Mouse (Mus musculus) hindbrain, embryonic 13.5 days (tissue): Measurements from ENCODE around the gene Prkaa2. TPM values are rescaled to one million over a fixed set of nuclear protein-coding genes. Genes with fewer than 3 reads are reported as not detected.

Source experiments
- ATAC-seq: fragments of 200-750 bp; cut with Nextera tagmentation; 2 replicates; pipeline ENCODE4 v1.8.0; 2017; ENCODE audit warnings: moderate TSS enrichment; ENCODE audit not compliant: low FRiP score
- H3K27ac ChIP-seq: fragments of 300-500 bp; sonication (generic); 2 replicates; pipeline ENCODE4 v1.5.1; 2015; ENCODE audit warnings: inconsistent platforms, mild to moderate bottlenecking, moderate library complexity
- H3K27me3 ChIP-seq: fragments of 300-500 bp; sonication (generic); 2 replicates; pipeline ENCODE4 v1.6.1; 2015; ENCODE audit warnings: mild to moderate bottlenecking, inconsistent platforms
- H3K36me3 ChIP-seq: fragments of 300-500 bp; sonication (generic); 2 replicates; pipeline ENCODE4 v1.6.1; 2015; ENCODE audit warnings: mild to moderate bottlenecking, inconsistent platforms
- H3K4me1 ChIP-seq: fragments of 300-500 bp; sonication (generic); replicated peaks from 2 replicates; pipeline ENCODE4 v1.6.1; 2015; ENCODE audit warnings: inconsistent platforms
- H3K4me2 ChIP-seq: fragments of 300-500 bp; sonication (generic); 2 replicates; pipeline ENCODE4 v1.6.1; 2015; ENCODE audit warnings: inconsistent platforms, mild to moderate bottlenecking, moderate library complexity
- H3K4me3 ChIP-seq: fragments of 300-500 bp; sonication (generic); 2 replicates; pipeline ENCODE4 v1.5.1; 2015; ENCODE audit warnings: mild to moderate bottlenecking, inconsistent platforms
- H3K9ac ChIP-seq: fragments of 300-500 bp; sonication (generic); 2 replicates; pipeline ENCODE4 v1.6.1; 2015; ENCODE audit warnings: mild to moderate bottlenecking, inconsistent platforms
- H3K9me3 ChIP-seq: fragments of 300-500 bp; sonication (generic); 2 replicates; pipeline ENCODE4 v1.6.1; 2016; ENCODE audit warnings: inconsistent platforms
- WGBS: fragments of 180-500 bp; shearing (Covaris S2); methylation state at CpG from one replicate; pipeline ENCODE4 v1.1.7; 2015; 5-methylcytosine and 5-hydroxymethylcytosine counted together
- polyA plus RNA-seq: library from polyadenylated mRNA; unstranded; fragments of >200 nt; fragmentation: Nextera tagmentation; extraction: Ambion mirVana; gene quantifications from 2 replicates; pipeline ENCODE4 v1.2.1, GENCODE M21; 2015

Gene Prkaa2
- polyA plus RNA-seq, 1 experiment from 2014 or later = 11.5 TPM

DNA sequence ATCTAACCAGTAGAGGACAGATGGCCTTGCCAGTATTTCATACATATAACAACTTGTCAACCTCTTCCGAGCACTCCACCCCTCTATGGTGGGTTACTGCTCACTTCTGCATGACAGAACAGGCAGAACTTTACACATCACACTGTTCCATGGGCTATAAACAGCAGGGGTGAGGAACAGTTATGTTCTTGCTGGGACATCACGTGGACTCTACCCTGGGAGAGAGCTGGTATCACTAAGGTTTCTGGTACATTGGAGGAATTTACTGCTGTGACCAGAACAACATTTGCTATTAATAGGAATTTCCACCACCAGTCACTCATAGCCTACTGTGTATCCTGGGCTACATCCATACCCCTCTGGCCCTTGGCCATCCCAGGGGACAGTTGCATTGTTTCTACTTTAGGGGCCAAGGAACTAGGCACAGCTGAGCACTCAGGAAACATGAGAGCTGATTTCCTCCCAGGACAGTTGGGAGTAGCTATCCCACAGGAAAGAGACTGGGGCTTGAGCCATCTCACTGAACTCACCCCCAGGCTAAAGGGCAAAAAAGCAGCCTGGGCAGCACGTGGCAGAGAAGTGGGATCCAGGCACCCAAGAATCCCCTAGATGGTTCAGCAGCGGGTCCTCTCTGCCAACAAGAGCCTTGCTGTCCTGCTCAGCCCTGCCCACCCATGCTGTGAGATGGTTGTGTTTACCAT, 23.8 kb upstream of the Prkaa2 start:
- no peaks in the 10 kb centered on the region for H3K9me3 ChIP-seq
- H3K36me3 ChIP-seq = no peaks in the 10 kb centered on the region
- 81% methylated on average over 4 of the region's 4 CpGs for WGBS
- ATAC-seq = no peak
- no peaks in the 10 kb centered on the region for H3K27me3 ChIP-seq
- H3K27ac ChIP-seq = no peak overlapping the region
- H3K4me1 ChIP-seq = no peaks in the 10 kb centered on the region
- no peak overlapping the region for H3K4me2 ChIP-seq
- H3K9ac ChIP-seq = no peak overlapping the region
- H3K4me3 ChIP-seq = no peak overlapping the region

GRCm38 (mm10) chr4:105131756-105132314, 22.1 kb upstream of the Prkaa2 start:
- no peak overlapping the region for H3K27ac ChIP-seq
- ATAC-seq = no peak
- no peaks in the 10 kb centered on the region for H3K4me1 ChIP-seq
- no peak overlapping the region for H3K4me3 ChIP-seq
- H3K9me3 ChIP-seq = no peaks in the 10 kb centered on the region
- H3K36me3 ChIP-seq = no peaks in the 10 kb centered on the region
- H3K4me2 ChIP-seq = no peak overlapping the region
- WGBS = 86% methylated on average over 9 of the region's 9 CpGs
- H3K9ac ChIP-seq = no peak overlapping the region
- no peaks in the 10 kb centered on the region for H3K27me3 ChIP-seq

DNA sequence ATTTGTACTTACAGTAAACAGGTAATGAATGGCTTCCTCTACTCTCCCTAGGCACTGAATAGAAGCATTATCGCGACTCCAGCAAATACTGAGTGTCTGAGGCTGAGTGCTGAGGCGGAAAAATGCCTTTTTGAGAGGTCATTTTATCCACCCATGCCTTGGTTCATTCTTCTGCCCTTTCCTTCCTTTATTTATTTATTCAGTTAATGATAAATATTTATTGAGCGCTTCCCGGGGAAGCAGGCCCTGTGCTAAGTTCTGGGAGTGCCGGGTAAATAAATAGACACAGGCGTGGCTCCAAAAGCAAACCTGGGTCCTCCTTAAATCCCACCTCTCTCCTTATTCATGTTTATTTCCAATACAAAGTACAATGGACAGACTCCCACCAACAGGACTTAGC, 19.5 kb upstream of the Prkaa2 start:
- Histone ChIP-seq H3K9me3 (no peaks in the 10 kb centered on the region), H3K27me3 (no peaks in the 10 kb centered on the region), H3K9ac (no peak overlapping the region), H3K36me3 (no peaks in the 10 kb centered on the region), H3K4me3 (no peak overlapping the region), H3K4me1 (no peaks in the 10 kb centered on the region), H3K27ac (no peak overlapping the region), H3K4me2 (no peak overlapping the region)
- ATAC-seq = no peak
- WGBS = 69% methylated on average over 7 of the region's 7 CpGs

- Histone ChIP-seq H3K4me2 (no peak overlapping the region), H3K36me3 (no peaks in the 10 kb centered on the region), H3K27ac (no peak overlapping the region), H3K9ac (no peak overlapping the region), H3K27me3 (no peaks in the 10 kb centered on the region), H3K4me1 (0 out of 2 replicates have a peak, but pooled peaks cover 4% of the 10 kb centered on the region), H3K9me3 (no peaks in the 10 kb centered on the region), H3K4me3 (no peak overlapping the region)
- WGBS = 46% methylated on average over 8 of the region's 8 CpGs
- no peak for ATAC-seq
Measured at GRCm38 (mm10) chr4:105122429-105122828, 12.7 kb upstream of the Prkaa2 start.

DNA sequence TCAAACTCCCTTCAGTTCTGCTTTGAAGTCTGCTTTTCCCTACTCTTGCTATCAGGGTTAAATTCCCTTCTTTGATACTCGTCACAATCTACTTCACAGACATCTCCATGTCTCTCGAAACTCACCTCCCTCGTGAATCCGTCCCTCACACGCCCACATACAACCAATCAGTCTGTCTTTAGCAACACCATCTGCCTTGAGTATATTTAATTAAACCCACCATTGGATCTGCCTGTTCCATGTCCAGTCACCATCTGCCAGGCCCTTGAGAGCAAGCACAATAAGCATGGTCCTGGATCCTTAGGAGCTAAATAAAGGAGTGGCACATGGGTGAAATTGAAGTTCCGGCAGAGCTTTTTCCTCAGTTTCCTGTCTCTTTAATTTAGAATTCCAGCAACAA, 11.4 kb upstream of the Prkaa2 start:
- H3K4me1 ChIP-seq = 0 out of 2 replicates have a peak, but pooled peaks cover 4% of the 10 kb centered on the region
- no peak overlapping the region for H3K27ac ChIP-seq
- 55% methylated on average over 6 of the region's 6 CpGs for WGBS
- H3K27me3 ChIP-seq = no peaks in the 10 kb centered on the region
- no peaks in the 10 kb centered on the region for H3K36me3 ChIP-seq
- no peaks in the 10 kb centered on the region for H3K9me3 ChIP-seq
- H3K9ac ChIP-seq = no peak overlapping the region
- no peak for ATAC-seq
- H3K4me2 ChIP-seq = no peak overlapping the region
- no peak overlapping the region for H3K4me3 ChIP-seq

- no peaks in the 10 kb centered on the region for H3K27me3 ChIP-seq
- no peak overlapping the region for H3K27ac ChIP-seq
- no peaks in the 10 kb centered on the region for H3K9me3 ChIP-seq
- peaks cover 15% of the 10 kb centered on the region for H3K4me1 ChIP-seq
- no peaks in the 10 kb centered on the region for H3K36me3 ChIP-seq
- WGBS = 95% methylated on average over 3 of the region's 3 CpGs
- H3K4me3 ChIP-seq = no peak overlapping the region
- ATAC-seq = no peak
- H3K9ac ChIP-seq = no peak overlapping the region
- no peak overlapping the region for H3K4me2 ChIP-seq
Measured at GRCm38 (mm10) chr4:105113468-105113867, 3.8 kb upstream of the Prkaa2 start.

DNA sequence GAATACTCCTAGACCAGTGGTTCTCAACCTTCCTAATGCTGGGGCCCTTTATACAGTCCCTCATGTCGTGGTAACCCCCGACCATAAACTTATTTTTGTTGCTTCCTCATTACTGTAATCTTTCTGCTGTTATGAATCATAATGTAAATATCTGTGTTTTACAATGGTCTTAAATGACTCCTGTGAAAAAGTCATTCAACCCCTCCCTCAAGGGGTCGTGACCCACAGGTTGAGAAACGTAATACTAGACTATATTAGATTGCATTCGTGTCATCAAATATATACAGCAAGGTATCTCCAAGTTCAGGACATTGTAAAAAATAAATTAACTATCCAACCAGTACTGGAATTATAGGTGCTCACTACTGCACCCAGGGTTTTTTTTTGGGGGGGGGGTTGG, 3.4 kb upstream of the Prkaa2 start:
- H3K4me3 ChIP-seq = no peak overlapping the region
- H3K9ac ChIP-seq = no peak overlapping the region
- 92% methylated on average over 5 of the region's 5 CpGs for WGBS

DNA sequence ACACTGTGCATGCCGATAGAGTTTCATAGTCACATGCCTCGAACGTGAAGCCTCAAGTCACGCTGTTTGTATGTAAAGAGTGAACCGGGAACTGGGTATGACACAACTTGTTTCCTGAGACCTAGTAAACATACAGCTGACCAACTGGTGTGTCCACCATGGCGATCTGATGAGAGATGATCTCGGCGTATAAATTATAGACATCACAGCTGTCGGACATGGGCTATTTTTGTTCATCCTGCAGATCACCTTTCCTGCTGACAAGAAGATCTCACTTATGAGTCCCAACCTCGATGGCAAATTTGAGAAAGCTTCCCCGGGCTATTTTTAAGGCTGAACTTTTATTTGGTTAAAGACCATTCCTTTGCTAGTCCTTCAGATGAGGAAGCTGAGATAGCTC, 2.1 kb upstream of the Prkaa2 start:
- Histone ChIP-seq H3K9ac (no peak overlapping the region), H3K4me1 (peaks cover 27% of the 10 kb centered on the region), H3K36me3 (no peaks in the 10 kb centered on the region), H3K9me3 (no peaks in the 10 kb centered on the region), H3K27me3 (no peaks in the 10 kb centered on the region), H3K4me2 (no peak overlapping the region), H3K4me3 (no peak overlapping the region), H3K27ac (no peak overlapping the region)
- WGBS = 91% methylated on average over 11 of the region's 11 CpGs
- no peak for ATAC-seq

More for the DNA sequence above, 3.4 kb upstream of the Prkaa2 start:
- Histone ChIP-seq H3K4me1 (peaks cover 19% of the 10 kb centered on the region), H3K4me2 (no peak overlapping the region), H3K9me3 (no peaks in the 10 kb centered on the region), H3K27me3 (no peaks in the 10 kb centered on the region), H3K36me3 (no peaks in the 10 kb centered on the region), H3K27ac (no peak overlapping the region)
- no peak for ATAC-seq

DNA sequence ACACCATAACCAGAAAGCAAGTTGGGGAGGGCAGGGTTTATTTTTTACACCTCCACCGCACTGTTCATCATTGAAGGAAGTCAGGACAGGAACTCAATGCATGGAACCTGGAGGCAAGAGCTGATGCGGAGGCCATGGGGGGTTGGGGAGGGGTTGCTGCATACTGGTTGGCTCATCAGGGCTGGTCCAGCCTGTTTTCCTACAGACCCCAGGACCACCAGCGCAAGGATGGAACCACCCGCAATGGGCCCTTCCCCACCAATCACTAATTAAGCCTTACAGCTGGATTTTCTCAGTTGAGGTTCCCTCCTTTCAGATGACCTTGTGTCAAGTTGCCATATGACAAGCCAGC, 970 bp upstream of the Prkaa2 start:
- Histone ChIP-seq H3K4me3 (peak overlapping the region; percentile 79), H3K36me3 (no peaks in the 10 kb centered on the region), H3K27ac (peak overlapping the region; percentile 94), H3K27me3 (no peaks in the 10 kb centered on the region), H3K9ac (peak overlapping the region; percentile 92), H3K4me1 (peaks cover 27% of the 10 kb centered on the region), H3K9me3 (no peaks in the 10 kb centered on the region), H3K4me2 (peak overlapping the region; percentile 84)
- WGBS = 47% methylated on average over 4 of the region's 4 CpGs
- ATAC-seq = no peak

GRCm38 (mm10) chr4:105109990-105110683, 447 bp upstream of the Prkaa2 start:
- no peaks in the 10 kb centered on the region for H3K27me3 ChIP-seq
- H3K9me3 ChIP-seq = no peaks in the 10 kb centered on the region
- H3K36me3 ChIP-seq = no peaks in the 10 kb centered on the region
- 2% methylated on average over 24 of the region's 24 CpGs for WGBS
- H3K27ac ChIP-seq = peak overlapping the region; percentile 94
- H3K4me1 ChIP-seq = peaks cover 27% of the 10 kb centered on the region
- peak overlapping the region; percentile 92 for H3K9ac ChIP-seq
- ATAC-seq = peak; percentile 83
- peak overlapping the region; percentile 84 for H3K4me2 ChIP-seq
- H3K4me3 ChIP-seq = peak overlapping the region; percentile 79

DNA sequence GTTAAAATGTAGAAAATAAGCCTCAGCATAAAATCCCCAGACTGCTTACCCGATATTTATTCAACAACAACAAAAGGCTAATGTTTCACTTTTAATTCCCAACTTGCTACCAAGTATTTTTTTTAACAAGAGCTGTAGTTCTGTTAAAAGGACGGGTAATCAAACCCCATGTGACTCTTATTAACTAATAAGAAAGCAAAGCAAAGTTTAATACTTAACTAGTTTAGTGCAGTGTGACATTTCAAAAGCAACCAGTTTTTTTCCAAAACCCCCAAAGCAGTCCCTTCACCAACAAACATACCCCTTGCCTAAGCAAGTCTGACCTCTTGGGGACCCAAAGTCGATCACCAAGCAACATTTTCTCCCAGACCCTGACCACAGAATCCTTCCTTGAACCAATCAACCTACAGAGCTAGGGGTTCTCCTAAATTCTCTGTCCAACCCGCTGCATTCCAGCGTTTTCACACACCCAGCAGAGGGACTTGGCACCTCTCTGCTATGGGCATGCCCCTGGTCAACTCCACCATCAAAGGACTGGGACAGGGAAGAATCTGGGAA, 970 bp downstream of the Prkaa2 start:
- Histone ChIP-seq H3K36me3 (no peaks in the 10 kb centered on the region), H3K4me2 (peak overlapping the region; percentile 84), H3K4me3 (peak overlapping the region; percentile 79), H3K4me1 (peaks cover 27% of the 10 kb centered on the region), H3K27me3 (no peaks in the 10 kb centered on the region), H3K9me3 (no peaks in the 10 kb centered on the region), H3K9ac (peak overlapping the region; percentile 92), H3K27ac (no peak overlapping the region)
- 26% methylated on average over 5 of the region's 5 CpGs for WGBS
- 0 out of 2 replicates have a peak, but pooled peaks have one; percentile 8 for ATAC-seq

DNA sequence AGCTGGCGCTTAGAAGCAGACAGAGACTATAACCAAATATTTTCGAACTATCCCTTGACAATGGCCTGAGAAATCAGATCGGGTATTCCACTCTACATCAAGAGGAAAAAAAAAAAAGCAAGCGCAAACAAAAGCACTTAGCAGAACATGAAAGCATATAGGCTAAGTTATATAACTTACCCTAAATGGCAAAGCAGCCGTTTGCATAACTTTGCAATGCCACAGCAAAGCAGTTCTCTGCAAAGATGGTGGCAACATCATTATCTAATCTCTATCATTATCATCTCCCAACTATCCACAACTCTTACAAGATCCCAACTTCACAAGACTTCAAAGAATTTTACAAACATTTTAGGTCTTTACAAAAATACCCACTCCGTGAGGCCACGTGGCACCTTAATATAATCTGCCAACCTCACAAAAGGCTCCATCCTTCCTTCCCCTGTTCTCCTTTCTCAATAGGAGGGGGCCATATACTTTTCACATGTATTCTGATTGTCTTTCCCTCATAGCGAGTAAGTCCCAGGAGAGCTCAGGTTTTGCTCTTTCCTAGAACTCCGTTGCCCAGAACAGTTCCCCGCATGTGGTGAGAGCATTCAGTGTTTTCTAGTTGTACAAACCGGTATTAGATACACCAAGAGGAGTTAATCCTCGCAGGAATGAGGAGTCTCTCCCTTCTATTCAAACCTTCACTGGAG, 1.6 kb downstream of the Prkaa2 start:
- Histone ChIP-seq H3K36me3 (no peaks in the 10 kb centered on the region), H3K27me3 (no peaks in the 10 kb centered on the region), H3K27ac (no peak overlapping the region), H3K9me3 (no peaks in the 10 kb centered on the region), H3K9ac (0 out of 2 replicates have a peak overlapping the region, but pooled peaks have one; percentile 39), H3K4me1 (peaks cover 27% of the 10 kb centered on the region), H3K4me3 (peak overlapping the region; percentile 79), H3K4me2 (peak overlapping the region; percentile 84)
- WGBS = 66% methylated on average over 12 of the region's 12 CpGs
- ATAC-seq = no peak
